Mouse (Mus musculus): Measurements from ENCODE around the gene Gpc2.

- no peak for TF ChIP-seq POLR2A (IDR thresholded peaks at IDR 0.05; ENCODE audit: insufficient read length, low read depth)
- TF ChIP-seq MAX (IDR thresholded peaks at IDR 0.05; ENCODE audit: low read depth), result no peak
- TF ChIP-seq REST (IDR thresholded peaks at IDR 0.05; ENCODE audit: insufficient read depth, insufficient read length), result no peak
- TF ChIP-seq E2F4 (IDR thresholded peaks at IDR 0.05; ENCODE audit: insufficient read depth), result no peak
- no peak for TF ChIP-seq SRF (IDR thresholded peaks at IDR 0.05; ENCODE audit: control insufficient read depth, insufficient read length, low read depth)
- no peak for TF ChIP-seq CEBPB (IDR thresholded peaks at IDR 0.05; ENCODE audit: insufficient read depth, poor library complexity, severe bottlenecking)
These were observed 19.0 kb downstream of the Gpc2 start for GRCm38 (mm10) chr5:138260834-138261233.

All from myocyte (in vitro differentiated cells).